Mouse (Mus musculus): ENCODE data around the gene Cenpu.
A peak's percentile ranks its signal among the peaks of the same experiment; 100 is the strongest.

Cenpu gene

DNA sequence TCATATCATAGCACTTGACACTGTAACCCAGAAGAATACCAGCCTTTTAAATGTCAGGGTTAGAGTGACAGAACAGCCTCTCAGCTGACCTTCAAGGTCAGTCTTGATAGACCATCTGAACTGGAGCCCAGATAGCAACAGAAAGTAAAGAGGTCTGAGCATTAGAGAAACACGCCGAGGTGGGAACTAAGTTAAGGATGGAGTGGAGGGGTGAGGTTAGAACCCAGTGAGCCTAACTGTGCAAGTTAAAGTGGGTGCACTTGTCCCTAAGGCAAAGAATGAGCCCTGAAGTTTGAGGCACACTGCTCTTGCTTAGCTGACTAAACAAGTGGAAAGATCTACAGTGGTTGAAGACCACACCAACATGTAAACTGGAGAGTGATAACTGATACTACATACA lies 46.3 kb downstream of the Cenpu start:
- no peak for DNase-seq (ENCODE audit: extremely low read depth, low read depth, low spot score)

DNA sequence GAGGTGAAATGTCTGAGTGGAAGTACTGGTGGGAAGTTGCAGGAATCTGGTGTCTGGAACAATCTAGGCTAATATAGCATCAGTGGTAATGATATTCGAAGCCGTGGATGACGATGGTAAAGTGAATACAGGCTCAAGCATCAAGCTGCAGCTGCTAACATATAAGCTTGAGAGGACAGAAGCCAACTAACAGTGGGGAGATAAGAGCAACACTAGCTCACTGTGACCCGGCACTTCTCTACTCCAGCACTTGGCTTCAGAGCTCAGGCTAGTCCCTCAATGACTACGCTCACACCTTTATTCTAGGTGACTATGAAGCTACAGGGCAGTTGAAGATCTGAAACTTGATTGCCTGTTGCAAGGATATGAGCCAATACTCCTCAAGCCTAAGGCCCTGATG lies 46.9 kb downstream of the Cenpu start:
- DNase-seq (ENCODE audit: extremely low read depth, low read depth, low spot score): no peak

DNA sequence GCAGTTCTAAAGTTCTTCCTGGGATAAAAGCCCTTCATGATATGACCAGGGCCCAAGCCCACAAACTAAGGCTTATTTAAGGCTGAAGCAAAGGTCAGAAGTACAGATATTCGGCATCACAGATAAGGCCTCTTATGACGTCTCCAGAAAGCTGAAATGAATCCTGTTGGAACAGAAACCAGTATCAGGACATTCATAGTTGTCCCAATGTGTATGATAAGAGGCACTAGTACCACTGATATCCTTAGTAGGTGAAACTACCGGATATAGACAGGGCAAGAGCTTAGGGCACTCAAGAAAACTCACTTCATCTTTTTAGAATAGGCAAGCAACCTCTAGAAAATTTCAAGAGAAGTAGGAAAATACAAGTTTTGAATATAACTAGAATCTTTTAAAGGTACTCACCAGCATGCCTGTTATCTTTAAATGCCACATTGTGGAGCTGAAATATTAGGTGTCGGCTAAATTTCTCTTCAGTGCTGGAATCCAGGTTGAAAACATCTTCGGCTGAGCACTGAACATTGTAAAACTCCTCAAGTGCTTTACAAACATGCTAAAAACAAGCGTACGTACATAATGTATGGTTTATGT lies 47.6 kb downstream of the Cenpu start:
- DNase-seq (ENCODE audit: extremely low read depth, low read depth, low spot score): no peak

DNA sequence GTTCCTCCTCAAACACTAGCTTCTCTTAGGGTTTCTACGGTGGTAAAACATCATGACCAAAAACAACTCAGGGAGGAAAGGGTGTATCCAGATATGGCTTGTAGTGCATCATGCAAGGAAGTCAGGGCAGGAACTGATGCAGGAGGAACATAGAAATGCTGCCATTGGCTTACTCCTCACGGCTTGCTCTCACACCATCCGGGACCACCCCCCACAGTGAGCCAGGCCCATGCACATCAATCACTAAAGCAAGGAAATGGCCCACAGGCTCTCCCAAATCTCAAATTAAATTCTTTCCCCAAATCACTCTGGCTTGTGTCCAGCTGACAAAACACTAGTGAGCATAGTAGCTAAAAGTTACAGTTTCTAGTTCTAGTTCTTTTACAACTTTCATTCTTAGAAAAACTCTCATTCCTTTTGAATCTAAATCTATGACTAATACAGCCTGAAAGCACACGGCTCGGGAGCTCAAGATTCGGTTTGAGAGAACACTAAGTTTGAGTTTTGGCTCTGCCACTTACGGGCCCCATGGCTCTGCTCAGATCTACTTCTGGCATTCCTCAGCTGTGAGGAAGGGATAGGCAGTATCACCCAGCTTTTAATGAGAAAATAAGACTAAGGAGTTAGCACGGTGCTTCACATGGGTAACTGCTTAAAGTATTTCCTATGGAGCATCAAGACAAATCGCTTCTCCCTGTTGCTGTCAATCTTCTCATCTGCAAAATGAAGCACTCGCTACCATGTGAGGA lies 49.3 kb downstream of the Cenpu start:
- no peak for DNase-seq (ENCODE audit: extremely low read depth, low read depth, low spot score)

DNA sequence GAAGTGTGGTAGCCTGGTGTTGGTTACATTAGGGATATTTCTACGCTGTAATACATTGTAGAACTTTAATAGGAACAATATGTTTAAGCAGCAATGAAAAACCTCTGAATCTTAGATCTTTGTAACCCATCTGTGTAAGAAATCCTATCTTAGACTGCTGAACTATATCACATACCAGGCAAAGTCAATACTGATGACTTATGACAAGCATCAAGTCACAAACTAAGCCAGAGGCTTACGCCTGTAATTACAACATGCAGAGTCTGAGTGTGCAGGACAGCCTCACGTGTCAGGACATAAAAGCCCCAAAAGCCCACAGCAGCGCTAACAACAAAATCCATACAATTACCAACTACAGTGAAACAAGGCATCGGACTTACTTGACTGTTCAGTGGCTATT lies 51.8 kb downstream of the Cenpu start:
- DNase-seq (ENCODE audit: extremely low read depth, low read depth, low spot score): no peak

DNA sequence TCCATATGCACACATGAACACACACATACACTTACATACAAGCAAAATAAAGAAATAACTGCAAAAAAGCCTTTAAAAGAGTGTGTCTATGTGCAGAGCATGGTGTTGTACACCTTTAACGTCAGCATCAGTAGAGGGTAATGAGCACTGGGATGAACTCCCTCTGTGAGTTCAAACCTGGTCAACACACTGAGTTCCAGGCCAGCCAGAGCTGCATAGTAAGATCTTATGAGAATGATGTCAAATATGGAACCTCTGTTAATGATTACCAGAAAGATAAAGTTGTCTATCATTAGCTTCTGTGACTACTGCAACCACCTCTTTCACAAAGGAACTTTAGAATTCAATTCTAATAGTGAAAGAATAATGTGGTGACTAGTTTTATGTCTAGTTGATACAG lies 55.1 kb downstream of the Cenpu start:
- DNase-seq (ENCODE audit: extremely low read depth, low read depth, low spot score): no peak

DNA sequence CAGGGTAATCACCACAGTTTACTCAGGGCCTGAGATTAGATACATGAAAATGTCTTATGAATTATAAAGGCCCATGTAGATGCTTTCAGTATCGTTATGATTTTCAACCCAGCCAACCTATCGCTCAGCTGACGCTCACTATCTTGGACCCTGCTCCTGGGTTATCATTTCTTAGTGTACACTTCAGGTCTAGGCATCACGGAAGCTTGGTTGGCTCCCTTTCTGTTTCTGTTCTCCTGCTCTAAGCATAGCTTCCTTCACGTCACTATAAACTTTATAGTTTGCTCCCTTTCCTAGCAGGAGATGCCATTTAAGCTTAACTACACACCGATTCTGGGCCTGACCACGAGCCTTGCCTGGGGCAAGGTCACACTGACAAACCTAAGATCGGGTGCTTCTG lies 59.7 kb downstream of the Cenpu start:
- DNase-seq (ENCODE audit: extremely low read depth, low read depth, low spot score): no peak

DNA sequence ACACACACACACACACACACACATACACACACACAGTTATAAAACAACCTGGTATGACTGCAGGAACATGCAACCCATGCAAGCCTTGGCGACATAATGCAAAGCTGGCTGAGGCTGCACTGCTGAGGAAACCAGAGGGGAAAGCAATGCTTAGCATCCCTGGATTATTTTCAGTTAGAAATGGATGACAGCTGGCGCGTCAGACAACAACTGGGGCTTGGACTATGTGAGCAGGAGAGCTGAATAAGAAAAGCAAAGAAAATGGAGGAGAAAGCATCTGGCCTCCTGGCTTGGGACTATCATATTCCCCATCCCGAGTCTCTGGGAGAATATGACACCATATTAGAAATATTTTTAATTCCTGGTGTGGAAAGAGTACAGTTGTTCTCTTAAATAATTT lies 61.1 kb downstream of the Cenpu start:
- no peak for DNase-seq (ENCODE audit: extremely low read depth, low read depth, low spot score)

DNA sequence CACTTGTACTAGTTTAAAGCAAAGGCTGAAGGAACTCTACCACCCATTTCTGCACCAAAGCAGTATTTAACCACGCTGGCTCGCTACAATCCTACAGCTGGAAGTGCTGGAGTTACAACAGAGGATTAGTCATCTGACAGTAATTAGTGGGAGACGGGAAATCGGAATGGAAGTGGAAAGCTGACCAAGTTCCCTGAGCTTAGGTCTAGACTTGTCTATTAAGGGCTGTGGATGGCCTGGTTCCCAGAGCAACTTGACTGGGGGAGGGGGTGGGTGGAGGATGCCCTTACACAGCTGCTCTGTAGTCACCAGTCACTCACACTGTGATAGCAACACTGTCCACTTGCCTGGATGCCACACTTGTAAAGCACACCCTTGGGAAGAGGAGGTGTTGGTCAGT lies 61.5 kb downstream of the Cenpu start:
- DNase-seq (ENCODE audit: extremely low read depth, low read depth, low spot score): no peak

DNA sequence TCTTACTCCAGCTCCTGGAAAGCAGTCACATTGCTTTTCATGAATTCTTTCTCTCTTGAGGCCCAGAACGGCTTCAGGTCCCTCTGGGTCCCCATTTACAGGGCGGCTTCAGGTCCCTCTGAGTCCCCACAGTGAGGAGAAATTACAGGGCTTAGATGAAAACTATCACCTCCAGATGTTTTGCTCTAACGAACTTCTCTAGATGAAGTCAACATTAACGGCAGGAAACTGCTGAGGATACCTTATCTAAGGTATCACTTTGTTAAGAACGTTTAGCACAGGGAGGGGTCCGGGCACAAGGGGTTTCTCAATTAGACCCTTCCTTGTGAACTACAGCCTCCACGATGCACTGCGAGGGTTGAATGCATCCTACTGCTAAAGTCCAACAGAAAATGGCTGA lies 64.1 kb downstream of the Cenpu start:
- no peak for DNase-seq (ENCODE audit: extremely low read depth, low read depth, low spot score)

DNA sequence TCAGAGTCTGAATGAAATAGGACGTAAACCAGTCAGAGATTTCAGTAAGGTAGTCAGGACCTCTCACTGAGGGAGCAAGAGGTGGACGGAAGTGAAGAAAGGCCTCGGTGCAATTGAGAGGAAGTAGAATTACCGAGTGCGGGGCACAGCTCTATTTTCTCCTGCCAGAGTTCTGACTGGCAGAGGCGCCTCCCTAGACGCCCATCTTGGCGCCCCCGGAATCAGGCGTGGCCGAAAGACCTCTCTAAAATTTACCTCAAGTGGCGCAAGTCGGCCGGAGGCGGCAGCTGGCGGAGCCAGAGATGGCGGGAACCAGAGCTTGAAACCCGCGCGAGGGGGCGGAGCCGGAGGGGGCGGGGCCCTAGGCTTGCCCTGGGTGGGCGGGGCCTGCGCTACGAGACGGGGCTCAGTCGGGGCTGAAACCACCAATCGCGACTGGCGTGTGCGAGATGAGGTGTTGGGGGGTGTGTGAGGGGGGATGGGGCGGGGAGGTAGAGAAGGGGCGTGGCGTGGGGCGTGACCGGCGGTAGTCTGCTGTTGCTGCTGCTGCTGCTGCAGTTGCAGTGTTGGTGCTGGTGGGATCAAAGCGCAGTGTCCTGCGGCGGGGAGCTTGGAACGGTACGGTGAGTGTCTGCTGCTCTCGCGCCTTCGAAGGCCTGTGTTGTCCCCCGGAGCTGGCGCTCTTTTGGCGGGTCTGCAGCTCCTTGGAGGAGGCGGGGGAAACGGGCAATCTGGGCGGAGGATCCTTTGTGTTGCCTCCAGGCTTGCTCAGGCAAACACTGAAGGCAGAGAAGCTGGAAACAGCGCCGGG lies 65.3 kb downstream of the Cenpu start, which contains the start of the genes Primpol and Casp3:
Primpol (minus strand) TSS at position 334 of the 811 bp plus-strand sequence.
Casp3 (plus strand) TSS at position 413 of the 811 bp plus-strand sequence.
- DNase-seq (ENCODE audit: extremely low read depth, low read depth, low spot score): peak; percentile 28

DNA sequence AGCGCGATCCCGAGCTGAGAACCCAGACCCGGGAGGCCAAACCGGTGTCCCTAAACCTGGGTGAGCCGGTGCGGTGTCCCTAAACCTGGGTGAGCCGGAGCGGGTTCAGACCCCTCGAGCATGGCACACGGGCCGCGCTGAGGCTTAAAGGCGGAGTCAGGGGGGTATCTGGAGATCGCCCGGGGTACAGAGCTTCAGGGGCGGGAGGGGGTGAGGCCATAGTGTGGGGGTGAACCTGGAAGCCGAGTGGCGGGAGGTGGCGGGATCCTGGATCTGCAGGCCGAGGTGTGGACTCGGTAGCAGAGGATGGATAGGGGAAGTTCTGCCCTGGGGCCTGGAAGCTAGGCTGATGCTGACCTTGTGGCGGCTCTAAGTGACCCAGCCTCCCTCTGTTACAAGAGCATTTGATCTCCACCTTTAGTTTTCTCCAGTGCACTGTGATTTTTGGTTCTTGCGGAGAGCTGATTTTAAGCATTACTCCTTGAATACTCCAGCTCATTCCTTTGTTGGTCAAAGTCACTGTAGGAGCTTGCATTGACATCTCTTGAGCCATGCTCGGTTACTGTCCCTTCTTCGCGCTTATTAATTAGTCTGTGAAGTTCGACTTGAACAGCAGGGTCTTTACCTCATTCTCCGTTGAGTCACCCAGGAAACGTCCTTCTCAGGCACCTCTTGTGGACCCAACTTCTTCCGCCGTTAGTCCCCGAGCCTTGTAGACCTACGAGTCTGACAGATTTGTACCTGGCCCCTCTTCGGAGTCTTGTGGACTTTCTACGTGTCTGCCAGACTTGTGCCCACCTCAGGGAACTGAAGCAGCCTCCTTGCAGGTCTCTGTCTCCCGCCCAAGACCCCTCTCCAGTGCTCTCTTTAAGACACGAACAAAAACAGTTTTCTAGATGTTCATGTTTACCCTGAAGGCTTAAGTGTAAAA lies 66.1 kb downstream of the Cenpu start:
- DNase-seq (ENCODE audit: extremely low read depth, low read depth, low spot score): no peak

DNA sequence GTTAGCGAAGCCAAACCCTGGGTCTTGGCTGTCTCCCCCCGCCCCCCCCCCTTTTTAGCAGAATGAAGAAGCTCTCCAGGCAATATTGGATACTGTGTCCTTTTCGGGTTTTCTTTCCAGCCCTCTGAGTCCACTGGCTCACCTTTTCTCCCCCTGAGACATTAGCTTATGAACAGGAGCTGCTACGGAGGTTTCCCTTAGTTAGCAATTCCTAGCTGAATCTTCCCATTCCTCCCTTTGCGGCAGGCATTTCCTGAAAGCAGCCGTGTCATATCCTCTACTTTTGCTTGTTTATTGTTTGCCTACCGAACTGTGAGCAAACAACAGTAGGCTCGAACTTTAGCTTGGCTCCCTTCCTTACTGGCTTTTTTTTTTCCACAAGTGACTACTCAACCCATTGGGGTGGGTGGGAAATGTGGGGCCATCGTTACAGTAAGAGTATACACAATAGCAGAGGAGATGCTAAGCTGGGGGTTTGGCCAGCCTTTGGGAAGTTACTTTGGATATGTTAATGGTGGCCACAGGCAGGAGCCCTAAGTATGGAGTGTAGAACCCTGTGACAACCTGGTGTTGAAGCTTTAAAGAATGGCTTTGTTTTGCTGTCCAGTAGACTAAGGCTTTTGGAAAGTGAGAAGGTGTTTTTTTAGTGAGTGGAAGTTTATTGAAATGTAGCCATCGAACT lies 67.0 kb downstream of the Cenpu start:
- DNase-seq (ENCODE audit: extremely low read depth, low read depth, low spot score): no peak

DNA sequence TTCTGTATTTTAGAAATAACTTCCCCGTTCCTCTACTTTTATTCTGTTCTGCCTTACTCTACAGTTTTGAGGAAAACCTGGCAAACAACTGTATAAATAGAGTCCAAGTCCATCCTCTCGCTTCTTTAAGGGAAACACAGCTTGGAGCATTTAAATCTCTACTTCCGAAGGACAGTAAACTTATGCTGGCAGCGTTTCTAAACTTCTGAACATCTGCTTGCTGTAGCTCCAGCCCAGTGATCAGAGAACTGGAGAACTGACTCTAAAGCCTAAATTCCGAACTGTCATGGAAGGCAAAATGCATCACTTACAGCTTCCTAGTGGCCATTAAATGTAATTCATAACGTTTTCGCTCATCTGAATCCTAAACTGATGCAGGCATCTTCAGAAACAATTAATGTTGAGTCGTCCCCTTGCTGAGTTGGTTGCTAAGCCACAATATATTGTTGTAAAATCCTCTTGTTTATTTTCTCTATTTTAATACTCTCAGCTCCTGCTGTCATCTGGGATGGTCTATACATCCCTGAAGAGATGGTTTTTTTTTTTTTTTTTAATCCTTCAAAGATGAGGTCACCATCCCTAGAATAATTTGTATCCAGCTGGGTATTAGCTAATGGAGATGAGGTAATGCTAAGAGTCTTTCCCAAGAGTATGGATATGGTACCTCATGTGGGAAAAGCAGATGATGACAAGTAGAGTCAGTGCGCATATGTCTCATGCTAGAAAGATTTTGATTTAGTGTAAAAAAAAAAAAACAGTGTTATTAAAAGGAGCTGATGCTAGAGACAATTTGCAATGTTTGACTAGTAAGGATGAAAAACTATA lies 70.8 kb downstream of the Cenpu start:
- no peak for DNase-seq (ENCODE audit: extremely low read depth, low read depth, low spot score)

DNA sequence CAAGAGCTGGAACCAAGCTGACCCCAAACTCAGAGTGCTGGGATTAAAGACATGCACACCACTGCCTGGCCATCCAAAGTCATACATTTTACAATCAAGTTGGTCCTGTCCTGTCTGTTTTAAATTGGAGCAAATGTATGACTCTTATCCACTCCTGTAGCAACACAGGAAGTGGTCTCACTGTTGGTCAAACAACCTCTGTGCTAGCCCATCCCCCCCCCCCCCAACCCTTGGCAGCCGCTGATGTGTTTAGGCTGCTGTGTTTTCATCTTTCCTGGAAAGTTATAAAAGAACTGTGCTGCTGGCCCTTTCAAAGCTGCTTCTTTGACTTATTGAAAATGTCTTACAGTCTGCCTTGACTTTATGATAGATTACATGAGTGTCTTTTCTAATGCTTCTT lies 73.3 kb downstream of the Cenpu start:
- DNase-seq (ENCODE audit: extremely low read depth, low read depth, low spot score): no peak

DNA sequence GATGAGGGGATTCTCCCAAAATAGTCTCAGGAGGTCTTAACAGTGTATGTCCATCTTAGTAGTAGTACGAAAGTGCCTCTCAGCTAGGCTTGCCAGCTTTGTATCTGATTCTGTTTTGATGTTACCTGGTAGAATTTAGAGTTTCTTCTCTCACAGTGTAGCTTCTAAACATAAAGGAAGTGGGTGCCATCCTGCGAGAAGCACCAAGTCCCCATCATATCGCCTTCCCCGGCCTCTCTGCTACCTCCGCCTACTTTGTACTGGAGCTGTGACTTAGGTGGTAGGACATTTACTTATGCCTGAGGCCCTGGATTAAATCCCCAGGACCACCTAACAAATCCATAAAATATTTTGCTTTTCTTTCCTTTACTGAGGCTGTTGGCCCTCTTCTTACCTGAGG lies 74.8 kb downstream of the Cenpu start:
- DNase-seq (ENCODE audit: extremely low read depth, low read depth, low spot score): no peak

DNA sequence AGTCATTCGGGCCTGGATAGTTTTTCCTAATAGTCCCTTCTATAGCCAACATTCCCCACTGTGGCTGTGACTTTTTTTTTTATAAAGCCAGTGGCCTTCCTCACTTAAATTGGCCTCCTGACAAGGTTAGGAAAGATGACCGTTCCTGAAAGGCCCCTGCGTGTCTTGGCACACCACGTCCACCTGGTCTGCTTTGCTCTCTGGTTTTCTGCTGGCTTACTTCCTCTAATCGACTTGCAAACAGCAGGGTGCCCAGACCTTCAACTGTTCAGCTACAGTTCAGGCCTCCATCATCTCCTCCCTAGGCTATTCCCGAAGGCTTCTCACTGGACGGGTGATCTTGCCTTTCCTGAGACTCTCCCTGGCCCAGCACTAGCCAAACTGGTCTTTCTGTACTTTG lies 76.1 kb downstream of the Cenpu start:
- DNase-seq (ENCODE audit: extremely low read depth, low read depth, low spot score): no peak

DNA sequence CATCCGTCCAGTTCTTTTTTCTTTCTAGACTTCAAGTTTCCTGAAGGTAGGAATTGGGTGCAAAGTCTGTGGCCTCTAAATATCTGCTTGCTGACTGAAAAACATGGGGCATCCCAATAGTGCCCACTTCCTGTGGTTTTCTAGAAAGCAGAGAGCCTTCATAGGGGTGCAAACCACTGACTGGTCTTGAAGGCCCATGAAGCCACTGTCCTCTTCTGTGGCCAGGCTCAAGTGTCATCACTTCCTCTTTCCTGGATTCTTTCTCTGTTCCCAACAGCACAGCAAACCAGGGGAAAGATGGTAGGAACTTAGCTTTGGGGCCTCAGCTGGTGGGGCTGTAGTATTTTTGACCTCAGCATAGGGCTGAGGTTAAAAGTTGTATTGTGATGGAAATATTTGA lies 76.8 kb downstream of the Cenpu start:
- DNase-seq (ENCODE audit: extremely low read depth, low read depth, low spot score): no peak
